Mouse (Mus musculus) spleen, adult 2 months (tissue): ENCODE results near the gene Ston2.

Source experiments
- CTCF ChIP-seq: fragments of 200-500 bp; IDR thresholded peaks from 2 replicates; pipeline ENCODE4 v1.5.1; 2011; ENCODE audit warnings: mild to moderate bottlenecking, inconsistent platforms; ENCODE audit not compliant: insufficient read depth, insufficient read length, insufficient replicate concordance; ENCODE audit errors: extremely low read depth
- POLR2A ChIP-seq: fragments of 200-500 bp; IDR thresholded peaks from 2 replicates; pipeline ENCODE4 v1.6.1; 2011; ENCODE audit warnings: low read depth, low read length, inconsistent platforms

- no peak for TF ChIP-seq POLR2A
- no peak for TF ChIP-seq CTCF
Measured at GRCm38 (mm10) chr12:91820461-91820860, 32.3 kb upstream of the Ston2 start.
